Mouse (Mus musculus): ENCODE measurements at regions not wholly inside any gene's neighbourhood (a gene's known extent, or its start where the extent isn't known, plus 50 kb on each side); places are given as distances from the start of the nearest gene placed in this dataset.

DNA sequence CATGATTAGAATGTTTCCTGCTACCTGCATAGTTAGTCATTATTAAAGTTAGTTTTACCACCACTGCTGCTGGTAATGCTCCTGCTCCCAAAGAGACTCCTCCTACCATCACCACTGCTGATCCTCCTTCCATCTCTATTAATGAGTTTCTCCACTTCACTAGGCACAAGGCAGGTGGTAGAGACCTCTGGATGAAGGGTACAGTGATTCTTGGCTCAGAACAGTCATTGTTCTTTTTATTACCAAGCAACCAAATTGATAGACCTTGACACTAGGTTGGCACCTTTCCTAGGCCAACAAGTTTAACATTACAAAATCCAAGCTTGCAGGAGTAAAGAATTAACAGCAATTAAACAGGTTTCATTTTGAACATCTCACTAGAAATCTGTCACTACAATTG, 1057.8 kb downstream of the Tlr4 start:
- TF ChIP-seq CTCF (IDR thresholded peaks at IDR 0.05; ENCODE audit: low read depth) (no peak), EP300 (IDR thresholded peaks at IDR 0.05; ENCODE audit: low read depth) (no peak)

All from liver, embryonic 14.5 days (tissue).